Mouse (Mus musculus): ENCODE measurements around the gene Vill.
A peak's percentile ranks its signal among the peaks of the same experiment; 100 is the strongest.

Gene Vill

GRCm38 (mm10) chr9:119052154-119052944, at the start of gene Vill:
TSS of gene Vill (plus strand) at chr9:119052778.
- peak; percentile 50 for DNase-seq

GRCm38 (mm10) chr9:119003990-119004702, 48.4 kb upstream of the Vill start:
- DNase-seq, result no peak

DNA sequence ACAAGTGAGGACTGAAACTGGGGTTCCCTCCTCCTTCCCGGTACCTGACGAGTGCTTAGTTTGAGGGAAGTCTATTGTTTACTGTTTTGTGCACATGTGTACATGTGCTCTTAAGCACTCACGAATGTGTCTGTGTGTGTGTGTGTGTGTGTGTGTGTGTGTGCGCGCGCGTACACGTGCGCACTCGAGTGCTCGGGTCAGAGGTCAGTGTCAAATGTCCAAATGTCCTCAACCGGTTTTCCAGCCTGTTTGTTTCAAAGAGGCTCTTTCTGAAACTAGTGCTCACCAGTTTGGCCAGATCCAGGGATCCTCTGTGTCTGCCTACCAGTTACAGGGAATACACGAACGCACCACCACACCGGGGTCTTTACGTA, 47.9 kb upstream of the Vill start:
- no peak for DNase-seq

DNA sequence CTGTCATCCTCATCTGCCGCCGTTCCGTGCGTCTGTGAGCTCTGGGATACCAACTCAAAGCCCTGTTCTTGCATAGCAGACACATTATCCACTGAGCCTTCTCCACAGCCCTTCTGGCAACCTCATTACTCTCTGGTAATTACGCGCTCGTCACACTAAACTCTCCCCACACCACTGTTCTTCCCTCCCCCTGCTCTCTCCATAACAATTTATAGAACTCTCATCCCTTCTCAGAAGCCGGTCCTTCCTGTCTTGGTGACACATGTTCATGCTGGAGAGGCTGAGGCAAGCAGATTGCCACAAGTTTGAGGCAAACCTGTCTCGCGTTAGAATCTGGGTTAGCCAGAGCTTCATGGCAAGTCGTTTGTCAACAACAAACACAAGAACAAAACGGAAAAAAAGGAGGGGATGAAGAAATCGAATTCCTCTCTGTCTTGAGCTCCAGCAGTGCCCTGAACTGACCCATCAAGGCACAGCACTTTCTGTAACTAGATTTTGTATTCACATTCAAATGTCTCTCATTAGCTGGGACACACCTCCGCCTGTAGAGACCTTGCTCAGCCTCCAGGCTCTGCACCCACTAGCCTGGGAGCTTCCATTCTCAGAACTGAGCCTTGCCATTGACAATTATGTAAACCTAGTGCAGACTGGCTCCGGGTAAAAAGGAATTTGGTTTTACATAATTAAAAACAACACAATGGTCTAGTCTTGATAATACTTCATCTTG, 47.1 kb upstream of the Vill start:
- DNase-seq, result no peak

- DNase-seq, result no peak
Observed at GRCm38 (mm10) chr9:119007266-119007665, 45.3 kb upstream of the Vill start.

GRCm38 (mm10) chr9:119008871-119009270, 43.7 kb upstream of the Vill start:
- DNase-seq, result no peak

GRCm38 (mm10) chr9:119010156-119010710, 42.3 kb upstream of the Vill start:
- peak; percentile 71 for DNase-seq

GRCm38 (mm10) chr9:119016785-119017507, 35.6 kb upstream of the Vill start:
- no peak for DNase-seq

GRCm38 (mm10) chr9:119021731-119022130, 30.8 kb upstream of the Vill start:
- DNase-seq, result no peak

GRCm38 (mm10) chr9:119025263-119025662, 27.3 kb upstream of the Vill start:
- DNase-seq, result no peak

GRCm38 (mm10) chr9:119025832-119026331, 26.7 kb upstream of the Vill start:
- no peak for DNase-seq

DNA sequence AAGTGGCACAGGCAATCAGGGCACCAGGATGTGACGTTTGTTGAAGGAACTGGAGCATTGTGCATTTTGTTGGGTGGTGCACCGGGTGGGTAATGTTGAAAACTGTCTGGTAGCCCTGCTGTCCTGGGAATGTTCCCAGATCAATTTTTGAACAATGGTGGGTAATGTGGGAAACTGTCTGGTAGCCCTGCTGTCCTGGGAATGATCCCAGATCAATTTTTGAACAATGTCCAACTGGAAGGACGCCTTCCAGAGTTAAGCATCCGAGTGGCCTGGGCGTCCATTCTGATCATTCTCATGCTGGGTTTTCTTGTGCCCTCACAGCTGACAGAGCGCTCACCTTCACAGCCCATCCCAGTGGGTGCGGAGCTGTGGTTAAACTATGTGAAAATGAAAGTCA, 25.2 kb upstream of the Vill start:
- DNase-seq, result no peak

DNA sequence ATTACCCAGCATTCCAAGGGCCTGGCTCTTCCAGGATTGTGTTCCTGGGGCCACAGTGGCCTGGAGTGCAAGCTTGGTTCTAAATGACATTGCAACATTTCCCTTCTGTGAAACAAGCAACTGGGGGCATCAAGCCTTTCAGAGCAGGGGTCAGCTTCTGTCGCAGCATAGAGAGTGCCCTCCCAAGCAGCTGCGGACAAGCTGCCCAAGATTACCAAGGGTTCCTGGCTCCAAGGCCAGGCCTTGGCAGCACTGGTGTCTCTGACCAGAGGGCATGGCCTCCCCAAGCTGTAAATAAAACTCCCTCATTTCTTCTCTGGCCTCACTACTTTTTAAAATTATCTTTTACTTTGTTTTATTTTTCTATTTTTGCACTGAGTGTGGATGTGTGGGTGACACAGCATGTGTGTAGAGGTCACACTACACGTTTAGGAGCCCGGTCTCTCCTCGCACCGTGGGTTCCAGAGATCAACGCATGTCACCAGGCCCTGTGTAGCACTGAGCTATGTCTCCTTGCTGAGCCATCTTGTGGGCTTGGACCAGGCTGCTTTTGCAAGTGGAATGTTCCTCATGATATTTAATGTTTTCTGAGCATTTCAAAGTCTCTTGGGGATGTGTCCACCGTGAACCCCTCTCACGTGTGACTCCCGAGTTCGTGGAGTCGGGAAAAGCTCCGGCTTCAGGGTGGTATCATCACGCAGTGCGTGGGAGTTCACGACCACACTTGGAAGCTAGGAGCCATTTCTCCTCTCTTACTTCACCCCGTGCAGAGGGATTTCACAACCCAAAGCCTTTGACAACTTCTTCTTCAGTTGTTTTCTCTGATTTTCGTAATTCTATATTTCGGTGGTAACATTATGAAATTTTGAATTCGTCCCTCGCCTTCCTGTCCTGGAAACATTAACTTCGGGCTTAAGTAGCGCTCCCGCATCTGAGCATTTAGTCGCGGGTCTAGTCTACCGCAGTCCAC, 24.1 kb upstream of the Vill start:
- DNase-seq, result no peak

DNA sequence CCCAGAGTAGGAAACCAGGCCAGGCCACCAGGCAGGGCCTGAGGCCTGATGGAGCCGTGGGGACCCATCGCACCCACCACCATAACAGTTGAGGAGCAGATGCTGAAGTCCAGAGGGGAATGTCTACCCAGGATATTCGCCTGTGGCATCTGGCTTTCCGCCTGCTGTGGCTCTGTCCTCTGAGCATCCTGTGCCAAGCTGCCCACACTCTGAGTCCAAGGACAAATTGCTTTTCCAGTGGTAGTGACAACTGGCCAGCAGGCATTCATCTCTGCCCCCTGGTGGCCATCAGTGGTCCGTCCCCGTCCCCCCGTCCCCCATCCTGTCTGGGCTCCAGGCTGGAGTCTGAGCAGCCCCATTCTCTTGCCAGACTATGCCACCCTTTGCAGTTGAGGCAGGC, 23.0 kb upstream of the Vill start:
- DNase-seq, result peak; percentile 78

GRCm38 (mm10) chr9:119031038-119031437, 21.5 kb upstream of the Vill start:
- DNase-seq, result no peak

DNA sequence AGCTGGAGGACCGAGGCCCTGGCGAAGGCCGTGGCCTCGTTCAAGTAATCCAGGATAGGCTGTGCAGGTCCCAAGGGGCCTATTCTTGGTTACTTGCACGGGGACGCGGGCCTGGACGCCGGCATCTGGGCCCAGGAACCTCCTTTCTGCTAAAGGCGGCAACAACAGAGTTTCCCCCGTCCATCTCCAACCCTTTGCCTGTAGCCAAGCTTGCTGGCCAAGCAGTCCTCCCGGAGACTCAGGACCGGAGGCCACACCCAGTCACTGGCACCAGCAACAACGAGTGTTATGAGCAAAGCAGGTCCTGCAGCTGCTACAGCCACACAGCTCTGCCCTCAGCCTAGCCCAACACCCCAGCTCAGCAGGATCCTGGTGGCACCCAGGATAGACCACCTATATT, 20.8 kb upstream of the Vill start:
- peak; percentile 50 for DNase-seq

- no peak for DNase-seq
Observed at GRCm38 (mm10) chr9:119032538-119032937, 20.0 kb upstream of the Vill start.

DNA sequence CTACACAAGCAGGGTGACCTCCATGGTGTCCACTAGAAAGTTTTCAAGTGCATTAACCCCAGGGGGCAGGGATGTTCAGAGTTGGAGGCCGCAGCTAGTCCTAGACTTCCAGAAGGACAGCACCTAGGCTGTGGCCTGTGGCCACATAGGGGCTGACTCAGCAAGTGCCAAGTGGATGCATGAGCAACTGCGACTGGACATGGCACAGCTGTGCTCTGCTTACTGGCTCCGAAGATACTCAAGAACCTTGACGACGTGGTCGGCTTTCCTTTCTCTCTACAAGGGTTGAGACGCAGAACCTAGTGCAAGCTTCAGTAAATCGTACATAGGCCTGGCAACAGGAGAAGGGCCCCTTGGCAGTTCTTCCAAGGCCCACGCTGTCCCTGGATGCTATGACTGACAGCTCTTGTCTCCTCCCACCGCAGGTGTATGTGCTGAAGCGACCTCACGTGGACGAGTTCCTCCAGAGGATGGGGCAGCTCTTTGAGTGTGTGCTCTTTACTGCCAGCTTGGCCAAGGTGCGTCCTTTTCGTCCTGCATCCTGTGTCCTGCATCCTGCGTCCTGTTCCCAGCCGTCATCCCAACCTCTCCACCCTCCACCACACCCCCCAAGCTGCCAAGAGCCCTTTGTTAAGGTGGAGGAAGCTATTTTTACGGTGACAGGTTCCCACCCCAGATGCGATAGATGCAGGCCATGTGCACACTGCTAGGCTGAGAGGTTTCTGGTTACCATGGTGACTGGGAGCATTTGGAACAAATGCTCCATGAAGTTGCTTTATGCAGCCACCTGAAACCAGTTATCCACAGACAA, 19.3 kb upstream of the Vill start:
- DNase-seq, result peak; percentile 37

- DNase-seq, result no peak
Observed at GRCm38 (mm10) chr9:119034069-119034468, 18.5 kb upstream of the Vill start.
